Mouse (Mus musculus): ENCODE data around the gene Ngfr.

DNA sequence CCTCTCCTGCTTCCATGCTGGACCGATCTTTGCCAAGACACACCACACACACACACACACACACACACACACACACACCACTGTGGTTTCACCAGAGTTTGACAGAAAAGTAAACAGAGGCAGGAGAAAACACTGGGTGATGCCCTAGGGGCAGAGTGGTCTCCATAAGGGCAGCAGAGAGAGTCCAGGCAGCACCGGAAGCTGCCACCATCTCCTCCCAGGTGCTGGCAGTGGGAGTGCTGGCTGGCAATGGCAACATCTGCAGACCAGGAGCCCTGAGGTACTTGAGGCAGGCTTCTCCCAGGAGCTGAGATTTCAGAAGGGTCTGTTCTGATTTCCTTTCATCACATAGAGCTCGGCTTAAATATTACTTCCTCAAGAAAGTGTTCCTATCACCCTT, 5.3 kb downstream of the Ngfr start:
- TF ChIP-seq POLR2A (IDR thresholded peaks at IDR 0.05; ENCODE audit: low read depth, low read length) (no peak), CTCF (IDR thresholded peaks at IDR 0.05; ENCODE audit: extremely low read depth, insufficient read length, insufficient replicate concordance, low read depth, low read length) (no peak)
